Mouse (Mus musculus): ENCODE data around the gene Creb3l1. TPM values are rescaled to one million over a fixed set of nuclear protein-coding genes. Genes with fewer than 3 reads are reported as not detected.

Gene Creb3l1
- total RNA-seq, 4 experiments from 2014 or later: 2.5 to 4.0 (median 3.1) TPM

GRCm38 (mm10) chr2:92004617-92005016, 19.7 kb downstream of the Creb3l1 start:
- DNase-seq (ENCODE audit: low spot score): no peak

GRCm38 (mm10) chr2:91997905-91998608, 26.2 kb downstream of the Creb3l1 start:
- DNase-seq (ENCODE audit: low spot score): no peak

GRCm38 (mm10) chr2:91996006-91996405, 28.3 kb downstream of the Creb3l1 start:
- DNase-seq (ENCODE audit: low spot score): no peak

DNA sequence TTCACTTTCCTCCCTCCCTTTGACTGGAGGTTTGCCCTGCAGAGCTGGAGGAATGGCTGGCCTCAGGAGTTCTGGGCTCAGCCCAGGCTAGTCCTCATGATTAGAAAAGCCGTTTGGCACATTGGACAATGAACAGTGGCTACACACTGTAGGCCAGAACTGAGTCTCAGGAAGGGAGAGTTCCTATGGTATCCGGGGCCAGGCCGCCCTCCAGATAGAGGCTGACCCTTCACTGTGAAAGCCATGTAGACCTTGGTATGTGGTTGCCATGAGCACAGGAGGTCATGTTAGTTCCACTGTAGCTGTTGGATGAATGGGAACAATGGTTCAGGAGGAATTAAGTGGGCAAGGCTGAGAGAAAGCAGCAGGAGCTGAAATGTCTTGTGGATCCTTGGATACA, 30.9 kb downstream of the Creb3l1 start:
- no peak for DNase-seq (ENCODE audit: low spot score)

- DNase-seq (ENCODE audit: low spot score): no peak
Observed at GRCm38 (mm10) chr2:91989750-91990149, 34.6 kb downstream of the Creb3l1 start.

GRCm38 (mm10) chr2:91987542-91987941, 36.8 kb downstream of the Creb3l1 start:
- peak; percentile 87 for DNase-seq (ENCODE audit: low spot score)

GRCm38 (mm10) chr2:91986071-91986470, 38.2 kb downstream of the Creb3l1 start:
- no peak for DNase-seq (ENCODE audit: low spot score)

DNA sequence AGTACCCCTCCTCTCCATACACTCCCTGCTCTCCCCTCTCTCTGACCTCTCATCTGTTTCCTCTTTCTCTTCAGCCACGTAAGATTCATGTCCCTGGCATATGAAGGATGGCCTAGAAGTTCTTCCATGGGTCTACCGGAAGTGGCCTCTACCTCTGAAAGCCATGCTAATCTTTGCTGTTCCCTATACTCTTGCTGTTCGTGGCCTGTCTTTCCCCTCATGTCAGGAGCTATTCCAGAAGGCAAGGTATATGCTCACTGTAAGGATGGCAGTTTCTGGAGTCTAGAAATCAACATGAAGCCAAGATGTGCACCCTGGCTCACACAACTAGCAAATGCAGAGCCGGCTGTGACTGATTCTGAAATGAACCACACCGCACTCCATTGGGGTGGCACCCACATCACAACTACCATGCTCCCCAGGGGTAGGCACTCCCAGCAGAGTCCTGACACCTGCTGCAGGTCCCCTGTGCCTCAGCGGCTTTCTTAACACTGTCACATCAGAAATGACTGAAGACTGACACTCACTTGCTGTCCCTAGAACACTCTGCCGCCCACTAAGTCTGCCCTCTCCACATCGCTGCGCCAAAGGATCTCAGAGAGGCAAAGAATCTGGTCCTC, 39.3 kb downstream of the Creb3l1 start:
- DNase-seq (ENCODE audit: low spot score): no peak

- peak; percentile 65 for DNase-seq (ENCODE audit: low spot score)
Observed at GRCm38 (mm10) chr2:91984439-91984838, 39.9 kb downstream of the Creb3l1 start.

- DNase-seq (ENCODE audit: low spot score): no peak
Observed at GRCm38 (mm10) chr2:91980830-91981229, 43.5 kb downstream of the Creb3l1 start.

DNA sequence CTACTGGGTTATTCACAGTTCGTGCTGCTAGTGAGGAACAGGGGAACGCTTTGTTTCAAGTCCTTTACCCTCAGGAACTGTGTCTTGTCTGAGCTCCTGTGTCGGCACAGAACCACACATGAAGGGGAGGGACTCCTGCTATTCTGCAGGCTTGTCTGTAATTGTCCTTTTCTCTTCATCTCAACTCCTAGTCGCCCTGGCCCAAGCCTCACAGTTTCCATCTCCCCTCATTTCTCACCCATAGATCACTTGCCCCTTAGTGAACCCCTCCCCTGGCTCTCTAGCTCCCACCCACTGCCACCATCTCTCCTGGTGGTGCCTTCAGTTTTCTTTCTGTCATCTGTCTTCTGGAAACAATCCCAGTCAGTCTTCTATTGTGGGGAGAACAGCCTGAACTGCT, 44.1 kb downstream of the Creb3l1 start:
- no peak for DNase-seq (ENCODE audit: low spot score)

DNA sequence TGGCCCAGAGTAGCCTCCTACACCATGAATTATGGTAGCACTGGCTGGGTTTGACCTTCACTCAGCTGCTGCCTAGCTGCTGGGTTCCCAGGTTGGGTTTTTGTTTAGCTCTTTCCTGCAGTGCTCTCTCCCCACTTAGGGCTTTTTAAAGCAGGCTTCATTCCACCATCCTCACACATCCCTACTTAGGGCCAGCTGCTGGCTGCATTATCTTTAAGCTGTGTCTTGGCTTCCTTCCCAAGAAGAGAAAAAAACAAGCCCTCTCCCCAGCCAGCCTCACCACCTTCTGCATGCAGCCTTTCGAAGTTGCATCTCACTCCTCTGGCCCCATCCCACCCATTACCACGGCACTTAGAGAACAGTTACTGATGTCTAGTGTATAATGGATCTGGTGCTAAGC, 45.8 kb downstream of the Creb3l1 start:
- DNase-seq (ENCODE audit: low spot score): no peak

GRCm38 (mm10) chr2:91977960-91978359, 46.3 kb downstream of the Creb3l1 start:
- no peak for DNase-seq (ENCODE audit: low spot score)

DNA sequence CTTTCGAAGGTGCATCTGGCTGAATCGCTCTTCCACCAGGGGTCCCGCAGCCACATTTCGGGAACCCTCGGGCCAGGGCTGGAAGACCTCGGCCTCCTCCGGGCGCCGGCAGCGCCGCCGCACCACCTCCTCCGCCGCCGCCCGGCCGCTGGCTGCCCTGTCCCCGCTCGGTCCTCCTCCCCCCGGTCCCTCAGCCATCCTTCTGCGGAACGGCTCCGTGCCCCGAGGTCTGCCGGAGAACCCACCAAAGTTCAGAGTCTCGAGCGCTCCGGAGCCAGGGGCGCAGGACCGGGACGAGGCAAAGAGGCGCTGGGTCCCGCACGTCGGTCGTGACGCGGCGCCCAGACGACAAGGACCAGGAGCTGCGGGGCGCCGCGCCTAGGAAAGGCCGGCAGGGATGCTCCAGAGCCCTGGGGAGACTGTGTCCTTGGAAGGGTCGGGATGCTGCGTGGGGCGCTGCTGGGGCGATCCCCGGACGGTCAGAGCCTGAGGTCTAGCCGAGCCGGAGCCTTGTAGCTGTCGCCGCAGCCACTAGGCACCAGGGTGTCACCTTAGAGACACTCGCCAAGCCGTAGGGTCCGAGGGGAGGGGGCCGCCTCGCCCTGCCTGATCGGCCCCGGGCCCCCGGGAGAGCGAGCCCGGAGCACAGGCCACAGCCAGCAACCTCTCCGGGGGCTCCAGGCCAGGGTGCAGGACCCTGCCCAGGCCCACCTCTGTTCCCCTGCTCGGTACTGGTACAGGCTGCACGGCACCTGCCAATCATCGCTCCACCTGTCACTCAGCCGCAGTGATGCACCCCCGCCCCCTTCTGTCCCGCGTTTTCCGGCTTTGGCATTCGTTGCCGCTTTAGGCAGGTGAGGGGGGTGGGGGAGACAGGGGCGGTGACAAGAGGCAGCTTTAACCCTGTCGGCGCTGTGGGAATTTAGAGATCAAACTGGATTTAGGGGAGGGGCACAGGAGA, 48.4 kb downstream of the Creb3l1 start, which contains the start of gene Dgkz:
Gene Dgkz, minus strand, starts transcription at position 284 of the 961 bp plus-strand sequence.
- DNase-seq (ENCODE audit: low spot score): no peak

- no peak for DNase-seq (ENCODE audit: low spot score)
Observed at GRCm38 (mm10) chr2:91973416-91974135, 50.7 kb downstream of the Creb3l1 start.

DNA sequence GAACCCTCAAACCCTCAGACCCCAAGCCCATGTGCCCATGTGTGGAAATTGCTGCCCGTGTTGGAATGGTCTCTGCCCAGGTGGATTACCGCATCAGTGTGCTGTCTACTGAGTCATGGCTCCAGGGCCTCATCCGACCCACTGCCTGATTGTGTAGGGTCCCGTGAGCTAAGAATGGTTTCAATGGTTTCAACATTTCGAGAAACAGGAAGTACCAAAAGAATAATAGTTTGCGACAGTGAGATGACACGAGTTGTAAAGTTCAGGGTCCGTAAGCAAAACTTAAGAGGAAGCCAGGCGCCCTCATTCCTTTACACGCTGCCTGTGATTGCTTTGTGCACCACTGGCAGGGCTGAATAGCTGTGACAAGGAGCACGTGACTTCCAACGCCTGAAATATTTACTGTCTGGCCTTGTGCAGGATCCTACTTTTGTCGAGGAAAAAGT, 52.2 kb downstream of the Creb3l1 start:
- no peak for DNase-seq (ENCODE audit: low spot score)

GRCm38 (mm10) chr2:91971231-91972097, 52.8 kb downstream of the Creb3l1 start:
- DNase-seq (ENCODE audit: low spot score): peak; percentile 53

GRCm38 (mm10) chr2:91967962-91968361, 56.3 kb downstream of the Creb3l1 start:
- peak; percentile 68 for DNase-seq (ENCODE audit: low spot score)

DNA sequence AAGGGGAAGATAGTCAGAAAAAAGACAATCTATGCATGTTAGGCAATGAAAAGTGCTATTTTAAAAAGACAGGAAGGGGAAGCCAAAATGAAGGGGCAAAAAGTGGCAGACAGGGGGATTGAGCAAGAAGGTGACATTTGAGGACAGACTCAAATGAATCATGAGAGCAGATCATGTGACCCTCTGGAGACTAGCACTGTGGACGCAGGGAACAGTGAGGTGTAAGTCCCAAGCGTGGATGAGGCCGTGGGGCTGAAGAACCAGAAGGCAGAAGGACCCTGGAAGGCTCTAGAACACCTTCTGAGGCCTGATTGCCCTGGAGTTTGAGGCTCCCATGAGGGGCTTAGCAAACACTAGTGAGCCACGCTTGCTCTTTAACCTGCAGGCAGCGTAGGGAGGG, 57.9 kb downstream of the Creb3l1 start:
- no peak for DNase-seq (ENCODE audit: low spot score)

DNA sequence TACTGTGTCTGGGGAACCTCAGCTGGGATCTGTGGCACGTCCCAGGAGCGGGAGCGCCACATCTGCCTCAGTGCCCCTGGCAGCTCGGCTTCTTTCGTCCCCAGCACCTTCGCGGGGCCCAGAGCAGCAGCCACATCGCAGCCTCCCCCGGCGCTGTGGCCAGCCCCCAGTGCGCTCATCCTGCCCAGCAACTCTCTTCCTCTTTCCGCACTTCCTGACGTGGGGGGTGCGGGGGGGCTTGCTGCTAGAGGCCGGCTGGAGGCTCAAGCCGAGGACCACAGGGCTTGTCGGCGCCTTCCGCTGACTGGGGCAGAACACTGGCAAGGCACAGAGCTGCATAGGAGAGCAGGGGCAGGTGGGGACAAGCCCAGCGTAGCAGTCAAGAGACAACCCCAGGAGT, 58.9 kb downstream of the Creb3l1 start:
- peak; percentile 76 for DNase-seq (ENCODE audit: low spot score)
